ENCODE assay signal across 26 mouse cellular contexts in the genomic region with DNA sequence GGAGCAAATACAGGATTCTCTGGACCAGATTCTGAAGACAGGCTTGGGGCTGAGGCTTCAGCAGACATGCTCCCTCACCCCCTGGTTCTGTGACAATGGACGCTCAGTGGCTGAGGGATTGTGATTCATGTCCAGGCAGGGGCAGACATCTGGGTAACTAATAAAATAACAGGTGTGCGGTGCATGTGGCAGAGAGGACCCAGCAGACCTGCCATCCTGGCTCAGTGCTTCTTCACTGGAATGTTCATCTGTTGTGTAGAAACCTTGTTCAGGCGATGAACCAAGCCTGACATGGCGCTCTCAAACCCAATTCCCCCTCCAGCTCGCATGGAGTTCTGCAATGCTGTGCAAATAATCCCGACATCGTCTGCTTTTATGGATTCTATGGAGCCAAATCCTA.
A peak's percentile ranks its signal among the peaks of the same experiment; 100 is the strongest.
DNase-seq lines count a peak whose midpoint lies in the region; ATAC-seq and TF ChIP-seq lines count a peak whose summit lies in the region.
"Had no signal": no experiment of that assay in that cellular context is flagged by ENCODE, and none has a peak within 500 bp of the region (broad histone marks: within the 10 kb centered on the region; RNA-seq: fewer than 3 reads in every experiment).

No protein-coding gene starts in this region.

- H3K79me2 ChIP-seq in C2C12 (ENCODE audit: control insufficient read depth, insufficient read depth) (no peaks in the 10 kb centered on the region), myocyte (ENCODE audit: control insufficient read depth, insufficient read depth) (no peaks in the 10 kb centered on the region)

- H3K4me2 ChIP-seq in myocyte (ENCODE audit: low read depth): peak overlapping the region; percentile 4
- no peak overlapping the region for H3K4me2 ChIP-seq in liver, embryonic 11.5 days
- H3K4me2 ChIP-seq: embryonic facial prominence, embryonic 12.5 days; embryonic facial prominence, embryonic 15.5 days; forebrain, embryonic 13.5 days; forebrain, embryonic 15.5 days had no signal

- H3K79me3 ChIP-seq in C2C12 (ENCODE audit: low read depth): no peaks in the 10 kb centered on the region

- TF ChIP-seq CTCF in layer of hippocampus, adult 2 months (conservative IDR thresholded peaks at IDR 0.05): no peak
- TF ChIP-seq CTCF in C2C12 (IDR thresholded peaks at IDR 0.05; ENCODE audit: control insufficient read depth, insufficient read depth, insufficient read length): no peak

- WGBS in limb, embryonic 10.5 days: 87% methylated on average over 7 of the region's 7 CpGs
- WGBS in liver, embryonic 11.5 days: 86% methylated on average over 7 of the region's 7 CpGs

- 0 out of 2 replicates have a peak, but pooled peaks cover 4% of the 10 kb centered on the region for H3K4me1 ChIP-seq in limb, embryonic 10.5 days
- H3K4me1 ChIP-seq in liver, embryonic 11.5 days (replicated peaks; ENCODE audit: control insufficient read depth, insufficient read depth, low read length): no peaks in the 10 kb centered on the region
- H3K4me1 ChIP-seq: forebrain, embryonic 13.5 days had no signal

- H3K27ac ChIP-seq in layer of hippocampus, adult 2 months: peak overlapping the region; percentile 48; the same call in 1 of the 2 replicates
- H3K27ac ChIP-seq in limb, embryonic 10.5 days: no peak overlapping the region
- no peak overlapping the region for H3K27ac ChIP-seq in liver, embryonic 11.5 days (ENCODE audit: low read depth, low read length)
- H3K27ac ChIP-seq: embryonic facial prominence, embryonic 12.5 days; embryonic facial prominence, embryonic 15.5 days; forebrain, embryonic 13.5 days; forebrain, embryonic 15.5 days had no signal

- H3K9ac ChIP-seq in liver, embryonic 11.5 days (ENCODE audit: low read depth, low read length): no peak overlapping the region
- H3K9ac ChIP-seq: embryonic facial prominence, embryonic 12.5 days; embryonic facial prominence, embryonic 15.5 days; forebrain, embryonic 13.5 days; forebrain, embryonic 15.5 days; forebrain, postnatal 0 days had no signal

- H3K27me3 ChIP-seq in C2C12 (ENCODE audit: control insufficient read depth, insufficient read depth, insufficient read length): no peaks in the 10 kb centered on the region
- H3K27me3 ChIP-seq in limb, embryonic 10.5 days (ENCODE audit: low read depth, poor library complexity, severe bottlenecking): 0 out of 2 replicates have a peak, but pooled peaks cover 4% of the 10 kb centered on the region
- H3K27me3 ChIP-seq in myocyte (ENCODE audit: control insufficient read depth, insufficient read depth, insufficient read length): no peaks in the 10 kb centered on the region
- no peaks in the 10 kb centered on the region for H3K27me3 ChIP-seq in liver, embryonic 11.5 days (replicated peaks; ENCODE audit: control insufficient read depth, insufficient read depth, low read length)
- H3K27me3 ChIP-seq: embryonic facial prominence, embryonic 12.5 days; embryonic facial prominence, embryonic 15.5 days; forebrain, embryonic 13.5 days; forebrain, embryonic 15.5 days; Patski had no signal

- H3K9me3 ChIP-seq in limb, embryonic 10.5 days (replicated peaks): no peaks in the 10 kb centered on the region
- no peaks in the 10 kb centered on the region for H3K9me3 ChIP-seq in liver, embryonic 11.5 days (ENCODE audit: control insufficient read depth, low read length)
- H3K9me3 ChIP-seq: embryonic facial prominence, embryonic 12.5 days; embryonic facial prominence, embryonic 15.5 days; forebrain, embryonic 13.5 days; forebrain, embryonic 15.5 days had no signal

- no peak overlapping the region for H3K4me3 ChIP-seq in layer of hippocampus, adult 2 months
- H3K4me3 ChIP-seq in C2C12 (ENCODE audit: insufficient read depth, poor library complexity, severe bottlenecking): no peak overlapping the region
- H3K4me3 ChIP-seq in limb, embryonic 10.5 days: no peak overlapping the region
- no peak overlapping the region for H3K4me3 ChIP-seq in myocyte
- H3K4me3 ChIP-seq in liver, embryonic 11.5 days (ENCODE audit: low read depth, low read length): no peak overlapping the region
- H3K4me3 ChIP-seq: embryonic facial prominence, embryonic 12.5 days; embryonic facial prominence, embryonic 15.5 days; erythroblast, embryonic 14.5 days; forebrain, embryonic 13.5 days; forebrain, embryonic 15.5 days had no signal

- no peak for DNase-seq in layer of hippocampus, adult 2 months (ENCODE audit: low spot score in 2 of 2)
- no peak for DNase-seq in layer of hippocampus, adult 18-20 months (ENCODE audit: low spot score in 2 of 2)
- DNase-seq in limb, embryonic 10.5 days (ENCODE audit: low spot score): peak; percentile 31
- DNase-seq in liver, embryonic 11.5 days (ENCODE audit: low spot score): no peak
- DNase-seq: adrenal gland, adult 8-10 months; adrenal gland, postnatal 14 days; adrenal gland, postnatal 36 days; cerebellum, adult 11-12 months; cerebellum, adult 2 months; cerebellum, adult 9-11 months; cerebellum, postnatal 14 days; cerebellum, postnatal 36 days; embryo, embryonic 11 days; forebrain, postnatal 0 days had no signal

- H3K36me3 ChIP-seq in C2C12 (ENCODE audit: control insufficient read depth, insufficient read depth) (no peaks in the 10 kb centered on the region), myocyte (ENCODE audit: control insufficient read depth, insufficient read depth) (no peaks in the 10 kb centered on the region)
- H3K36me3 ChIP-seq in limb, embryonic 10.5 days: no peaks in the 10 kb centered on the region
- no peaks in the 10 kb centered on the region for H3K36me3 ChIP-seq in liver, embryonic 11.5 days (ENCODE audit: control insufficient read depth, insufficient read depth, low read length)
- H3K36me3 ChIP-seq: embryonic facial prominence, embryonic 12.5 days; embryonic facial prominence, embryonic 15.5 days; forebrain, embryonic 15.5 days; G1E had no signal

- no peak for TF ChIP-seq POLR2A in myocyte (IDR thresholded peaks at IDR 0.05; ENCODE audit: insufficient read length, low read depth)

- no peak overlapping the region for H3ac ChIP-seq in C2C12 (ENCODE audit: control insufficient read depth, insufficient read length, low read depth)
- no peak overlapping the region for H3ac ChIP-seq in myocyte (ENCODE audit: control insufficient read depth, insufficient read length)

- ATAC-seq in liver, embryonic 11.5 days (replicated peaks; ENCODE audit: low FRiP score): no peak
- ATAC-seq in erythroid progenitor cell, adult 5-6 weeks (replicated peaks; ENCODE audit: low FRiP score, poor library complexity, severe bottlenecking): no peak
- ATAC-seq: activated CD4-positive, CD25-positive, alpha-beta regulatory T cell, adult 4 months; CD4-positive, CD25-positive, alpha-beta regulatory T cell, adult 4 months; forebrain, embryonic 13.5 days; forebrain, embryonic 15.5 days; forebrain, postnatal 0 days; Patski had no signal

TF ChIP-seq in C2C12, 6 proteins besides CTCF, POLR2A, EP300 and RAD21:
- peak; percentile 15 for TF ChIP-seq MYOD1 (IDR thresholded peaks at IDR 0.05; ENCODE audit: control insufficient read depth, insufficient read length, low read depth)
- no peak for TF ChIP-seq CEBPB (IDR thresholded peaks at IDR 0.05; ENCODE audit: low read depth)

TF ChIP-seq in myocyte, 11 proteins besides CTCF, POLR2A, EP300 and RAD21:
- TF ChIP-seq MYOD1 (IDR thresholded peaks at IDR 0.05; ENCODE audit: control insufficient read depth in 1 of 3, insufficient read length in 2 of 3, low read depth in 2 of 3) (peak in 2 of 3 experiments; percentile 53 to 72), MYOG (IDR thresholded peaks at IDR 0.05; ENCODE audit: control insufficient read depth in 1 of 3, insufficient read depth in 1 of 3, insufficient read length in 2 of 3, low read depth in 2 of 3) (peak in 1 of 3 experiments; percentile 61), USF1 (IDR thresholded peaks at IDR 0.05; ENCODE audit: low read depth) (no peak)
